ENCODE assay signal across 16 mouse cellular contexts in genomic region chr3:121435296-121435695, GRCm38 (mm10). TPM values are rescaled to one million over a fixed set of nuclear protein-coding genes. Genes with fewer than 3 reads are reported as not detected.
A peak's percentile ranks its signal among the peaks of the same experiment; 100 is the strongest.
DNase-seq lines count a peak whose midpoint lies in the region; ATAC-seq and TF ChIP-seq lines count a peak whose summit lies in the region.
"Had no signal": no experiment of that assay in that cellular context is flagged by ENCODE, and none has a peak within 500 bp of the region (broad histone marks: within the 10 kb centered on the region; RNA-seq: fewer than 3 reads in every experiment).

No protein-coding gene starts in this region.

- peaks cover 22% of the 10 kb centered on the region for H3K36me3 ChIP-seq in heart, embryonic 13.5 days
- peaks cover 8% of the 10 kb centered on the region; the same call in 1 of the 2 replicates for H3K36me3 ChIP-seq in heart, adult 2 months (ENCODE audit: control insufficient read depth, insufficient read depth, low read length)
- H3K36me3 ChIP-seq in neural tube, embryonic 12.5 days = peaks cover 25% of the 10 kb centered on the region
- H3K36me3 ChIP-seq in limb, embryonic 13.5 days = peaks cover 18% of the 10 kb centered on the region; the same call in 1 of the 2 replicates
- H3K36me3 ChIP-seq: embryonic facial prominence, embryonic 15.5 days had no signal

- no peak for TF ChIP-seq EP300 in heart, adult 2 months (IDR thresholded peaks at IDR 0.05; ENCODE audit: insufficient read depth, low read depth, low read length)

- ATAC-seq in heart, embryonic 13.5 days (ENCODE audit: extremely low read depth, insufficient number of reproducible peaks, low FRiP score, low TSS enrichment) = no peak
- no peak for ATAC-seq in neural tube, embryonic 12.5 days (ENCODE audit: low FRiP score, low read depth)
- no peak for ATAC-seq in limb, embryonic 13.5 days (ENCODE audit: low FRiP score, low read depth)
- no peak for ATAC-seq in megakaryocyte, adult 5-6 weeks (ENCODE audit: poor library complexity, severe bottlenecking)
- ATAC-seq: activated CD4-positive, CD25-positive, alpha-beta regulatory T cell, adult 4 months had no signal

- no peak overlapping the region for H3K4me3 ChIP-seq in heart, embryonic 13.5 days
- H3K4me3 ChIP-seq in heart, adult 2 months = no peak overlapping the region
- H3K4me3 ChIP-seq in neural tube, embryonic 12.5 days = no peak overlapping the region
- no peak overlapping the region for H3K4me3 ChIP-seq in limb, embryonic 13.5 days
- H3K4me3 ChIP-seq: embryonic facial prominence, embryonic 15.5 days; liver, embryonic 15.5 days had no signal

- TF ChIP-seq POLR2A in heart, adult 2 months (IDR thresholded peaks at IDR 0.05; ENCODE audit: insufficient read depth, low read depth, low read length) = no peak

- no peaks in the 10 kb centered on the region for H3K27me3 ChIP-seq in heart, embryonic 13.5 days (replicated peaks)
- H3K27me3 ChIP-seq in heart, adult 2 months (ENCODE audit: control insufficient read depth, insufficient read depth, low read length) = no peaks in the 10 kb centered on the region
- no peaks in the 10 kb centered on the region for H3K27me3 ChIP-seq in neural tube, embryonic 12.5 days (replicated peaks)
- no peaks in the 10 kb centered on the region for H3K27me3 ChIP-seq in limb, embryonic 13.5 days
- H3K27me3 ChIP-seq: embryonic facial prominence, embryonic 15.5 days; liver, embryonic 15.5 days had no signal

- H3K9me3 ChIP-seq in heart, embryonic 13.5 days = no peaks in the 10 kb centered on the region
- no peaks in the 10 kb centered on the region for H3K9me3 ChIP-seq in neural tube, embryonic 12.5 days
- H3K9me3 ChIP-seq in limb, embryonic 13.5 days = no peaks in the 10 kb centered on the region
- H3K9me3 ChIP-seq: embryonic facial prominence, embryonic 15.5 days; liver, embryonic 15.5 days had no signal

- peak overlapping the region; percentile 56 for H3K9ac ChIP-seq in heart, embryonic 13.5 days
- H3K9ac ChIP-seq in heart, adult 2 months (ENCODE audit: low read depth, low read length) = no peak overlapping the region
- H3K9ac ChIP-seq in neural tube, embryonic 12.5 days = no peak overlapping the region
- H3K9ac ChIP-seq in limb, embryonic 13.5 days = no peak overlapping the region
- H3K9ac ChIP-seq: embryonic facial prominence, embryonic 15.5 days; liver, embryonic 15.5 days had no signal

- no peak for DNase-seq in heart, adult 2 months
- no peak for DNase-seq in neural tube, embryonic 10.5 days (ENCODE audit: extremely low spot score, low spot score)
- no peak for DNase-seq in gastrocnemius, postnatal 4 days (ENCODE audit: low spot score in 2 of 2)
- DNase-seq: adrenal gland, postnatal 36 days; cerebellum, postnatal 36 days; heart, adult 18-20 months; layer of hippocampus, adult 9-11 months; lung, postnatal 14 days; right cerebral cortex, postnatal 14 days had no signal

- H3K4me1 ChIP-seq in heart, embryonic 13.5 days = peaks cover 98% of the 10 kb centered on the region
- peaks cover 39% of the 10 kb centered on the region for H3K4me1 ChIP-seq in heart, adult 2 months (ENCODE audit: control insufficient read depth, insufficient read depth, low read length)
- H3K4me1 ChIP-seq in neural tube, embryonic 12.5 days = peaks cover 55% of the 10 kb centered on the region
- peaks cover 90% of the 10 kb centered on the region for H3K4me1 ChIP-seq in limb, embryonic 13.5 days

- WGBS in heart, embryonic 13.5 days = 64% methylated on average over 5 of the region's 5 CpGs
- WGBS in heart, adult 2 months = 42% methylated on average over 5 of the region's 5 CpGs
- 69% methylated on average over 5 of the region's 5 CpGs for WGBS in neural tube, embryonic 12.5 days
- 68% methylated on average over 5 of the region's 5 CpGs for WGBS in limb, embryonic 13.5 days

- intact Hi-C loops in heart, adult 2 months (cut with DNase I) = loop anchor here (10.0 kb wide), 1 partner anchor 1190 kb away; no protein-coding TSS in a partner anchor

- no peak for TF ChIP-seq CTCF in heart, adult 2 months (IDR thresholded peaks at IDR 0.05)

- H3K4me2 ChIP-seq in heart, embryonic 13.5 days = peak overlapping the region; percentile 41
- peak overlapping the region; percentile 21; the same call in 1 of the 2 replicates for H3K4me2 ChIP-seq in neural tube, embryonic 12.5 days (replicated peaks)
- 0 out of 2 replicates have a peak overlapping the region, but pooled peaks have one; percentile 62 for H3K4me2 ChIP-seq in limb, embryonic 13.5 days (replicated peaks)
- H3K4me2 ChIP-seq: liver, embryonic 15.5 days had no signal

- peak overlapping the region; percentile 67 for H3K27ac ChIP-seq in heart, embryonic 13.5 days (replicated peaks)
- H3K27ac ChIP-seq in heart, adult 2 months = no peak overlapping the region
- H3K27ac ChIP-seq in neural tube, embryonic 12.5 days = no peak overlapping the region
- H3K27ac ChIP-seq in limb, embryonic 13.5 days = no peak overlapping the region
- H3K27ac ChIP-seq: liver, embryonic 15.5 days had no signal

- H3K79me2 ChIP-seq in heart, adult 2 months (replicated peaks; ENCODE audit: control insufficient read depth, insufficient read depth, low read length) = peaks cover 3% of the 10 kb centered on the region; the same call in 1 of the 2 replicates

RNA-seq across cellular contexts. Expression of gene Cnn3, which starts 9.0 kb away (rescaled TPM):
- 400 and 416 TPM in 2 replicates for polyA plus RNA-seq in heart, embryonic 13.5 days (2015; fragmentation: Nextera tagmentation; extraction: Ambion mirVana)
- total RNA-seq in heart, adult 2 months (2021) = 10 to 100 TPM; 37.8 to 40.2 TPM
- polyA plus RNA-seq in heart, adult 2 months (2012; rRNA removed) = 45.4 and 75.7 TPM in 2 replicates
- 909 and 919 TPM in 2 replicates for polyA plus RNA-seq in neural tube, embryonic 12.5 days (2016; fragmentation: Nextera tagmentation; extraction: Ambion mirVana)
- 936 and 944 TPM in 2 replicates for polyA plus RNA-seq in limb, embryonic 13.5 days (2015; fragmentation: Nextera tagmentation; extraction: Ambion mirVana)
- 14.5 and 19.5 TPM in 2 replicates for total RNA-seq in megakaryocyte, adult 5-6 weeks (2015)
- 11.3 and 13.3 TPM in 2 replicates for total RNA-seq in megakaryocyte, adult 5-6 weeks (2017)
- 100 to 1,000 TPM; 194 to 214 TPM for total RNA-seq in gastrocnemius, postnatal 4 days (2021)
